Mouse (Mus musculus): ENCODE data around the gene Rhbdd1. TPM values are rescaled to one million over a fixed set of nuclear protein-coding genes. Genes with fewer than 3 reads are reported as not detected.
A peak's percentile ranks its signal among the peaks of the same experiment; 100 is the strongest.

Gene Rhbdd1
- polyA plus RNA-seq, 1 experiment from 2014 or later = 7.5 TPM

GRCm38 (mm10) chr1:82294102-82294501 is 22.1 kb upstream of the Rhbdd1 start:
- peaks cover 33% of the 10 kb centered on the region for H3K27me3 ChIP-seq (replicated peaks; ENCODE audit: control insufficient read depth, insufficient read depth, low read length)
- H3K9me3 ChIP-seq (ENCODE audit: control insufficient read depth) = no peaks in the 10 kb centered on the region
- H3K27ac ChIP-seq (ENCODE audit: low read depth, low read length) = no peak overlapping the region
- TF ChIP-seq CTCF (IDR thresholded peaks at IDR 0.05; ENCODE audit: low read depth) = peak; percentile 75
- 0 out of 2 replicates have a peak, but pooled peaks cover 2% of the 10 kb centered on the region for H3K4me1 ChIP-seq (replicated peaks; ENCODE audit: control insufficient read depth, insufficient read depth, low read length)
- 14% methylated on average over 6 of the region's 6 CpGs for WGBS
- no peak overlapping the region for H3K9ac ChIP-seq (ENCODE audit: low read depth, low read length)
- no peak overlapping the region for H3K4me3 ChIP-seq (ENCODE audit: low read depth, low read length)
- no peak overlapping the region for H3K4me2 ChIP-seq (replicated peaks; ENCODE audit: low read depth)
- no peak for ATAC-seq
- H3K36me3 ChIP-seq (ENCODE audit: control insufficient read depth, insufficient read depth) = no peaks in the 10 kb centered on the region

- ATAC-seq = no peak
- no peak overlapping the region for H3K4me2 ChIP-seq (replicated peaks; ENCODE audit: low read depth)
- 21% methylated on average over 1 of the region's 1 CpGs for WGBS
Measured at GRCm38 (mm10) chr1:82298586-82298985, 17.7 kb upstream of the Rhbdd1 start.

GRCm38 (mm10) chr1:82304483-82304882 is 11.8 kb upstream of the Rhbdd1 start:
- H3K4me2 ChIP-seq (replicated peaks; ENCODE audit: low read depth) = no peak overlapping the region
- H3K27me3 ChIP-seq (replicated peaks; ENCODE audit: control insufficient read depth, insufficient read depth, low read length) = 0 out of 2 replicates have a peak, but pooled peaks cover 1% of the 10 kb centered on the region
- ATAC-seq = no peak
- 63% methylated on average over 3 of the region's 3 CpGs for WGBS
- no peak overlapping the region for H3K9ac ChIP-seq (ENCODE audit: low read depth, low read length)
- H3K9me3 ChIP-seq (ENCODE audit: control insufficient read depth) = no peaks in the 10 kb centered on the region
- no peaks in the 10 kb centered on the region for H3K4me1 ChIP-seq (replicated peaks; ENCODE audit: control insufficient read depth, insufficient read depth, low read length)
- no peak overlapping the region for H3K27ac ChIP-seq (ENCODE audit: low read depth, low read length)
- no peaks in the 10 kb centered on the region for H3K36me3 ChIP-seq (ENCODE audit: control insufficient read depth, insufficient read depth)
- TF ChIP-seq CTCF (IDR thresholded peaks at IDR 0.05; ENCODE audit: low read depth) = no peak
- H3K4me3 ChIP-seq (ENCODE audit: low read depth, low read length) = no peak overlapping the region

More at GRCm38 (mm10) chr1:82298586-82298985, 17.7 kb upstream of the Rhbdd1 start:
- no peaks in the 10 kb centered on the region for H3K4me1 ChIP-seq (replicated peaks; ENCODE audit: control insufficient read depth, insufficient read depth, low read length)
- H3K9me3 ChIP-seq (ENCODE audit: control insufficient read depth) = no peaks in the 10 kb centered on the region
- TF ChIP-seq CTCF (IDR thresholded peaks at IDR 0.05; ENCODE audit: low read depth) = no peak
- no peaks in the 10 kb centered on the region for H3K36me3 ChIP-seq (ENCODE audit: control insufficient read depth, insufficient read depth)
- H3K27ac ChIP-seq (ENCODE audit: low read depth, low read length) = no peak overlapping the region
- H3K9ac ChIP-seq (ENCODE audit: low read depth, low read length) = no peak overlapping the region
- H3K27me3 ChIP-seq (replicated peaks; ENCODE audit: control insufficient read depth, insufficient read depth, low read length) = no peaks in the 10 kb centered on the region
- H3K4me3 ChIP-seq (ENCODE audit: low read depth, low read length) = no peak overlapping the region

GRCm38 (mm10) chr1:82316746-82317126 is 484 bp downstream of the Rhbdd1 start:
- H3K27me3 ChIP-seq (replicated peaks; ENCODE audit: control insufficient read depth, insufficient read depth, low read length) = peaks cover 8% of the 10 kb centered on the region; the same call in 1 of the 2 replicates
- no peak for TF ChIP-seq CTCF (IDR thresholded peaks at IDR 0.05; ENCODE audit: low read depth)
- H3K27ac ChIP-seq (ENCODE audit: low read depth, low read length) = peak overlapping the region; percentile 88
- H3K4me2 ChIP-seq (replicated peaks; ENCODE audit: low read depth) = peak overlapping the region; percentile 80
- 0% methylated on average over 26 of the region's 26 CpGs for WGBS
- no peaks in the 10 kb centered on the region for H3K4me1 ChIP-seq (replicated peaks; ENCODE audit: control insufficient read depth, insufficient read depth, low read length)
- ATAC-seq = peak; percentile 60
- peak overlapping the region; percentile 74 for H3K9ac ChIP-seq (ENCODE audit: low read depth, low read length)
- no peaks in the 10 kb centered on the region for H3K36me3 ChIP-seq (ENCODE audit: control insufficient read depth, insufficient read depth)
- peak overlapping the region; percentile 73 for H3K4me3 ChIP-seq (ENCODE audit: low read depth, low read length)
- no peaks in the 10 kb centered on the region for H3K9me3 ChIP-seq (ENCODE audit: control insufficient read depth)

DNA sequence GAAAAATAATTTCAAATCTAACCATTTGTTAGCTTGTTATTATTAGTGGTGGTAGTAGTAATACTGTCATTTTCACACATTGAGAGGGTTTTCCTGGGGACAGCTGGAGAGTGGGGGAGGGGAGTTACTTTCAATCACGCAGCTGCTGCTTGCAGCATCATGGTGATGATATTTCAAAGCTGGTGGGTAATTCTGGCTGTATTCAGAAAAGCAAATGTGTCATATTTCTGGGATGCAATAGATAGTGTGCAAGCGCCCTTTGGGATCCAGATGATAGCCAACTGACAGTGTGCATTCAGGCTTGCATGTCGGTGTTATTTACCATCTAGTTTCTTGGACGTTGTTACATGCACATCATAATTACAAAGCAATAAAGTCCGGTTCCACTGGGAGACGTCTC is 4.2 kb downstream of the Rhbdd1 start:
- H3K4me1 ChIP-seq (replicated peaks; ENCODE audit: control insufficient read depth, insufficient read depth, low read length) = no peaks in the 10 kb centered on the region
- TF ChIP-seq CTCF (IDR thresholded peaks at IDR 0.05; ENCODE audit: low read depth) = no peak
- H3K9ac ChIP-seq (ENCODE audit: low read depth, low read length) = no peak overlapping the region
- no peaks in the 10 kb centered on the region for H3K9me3 ChIP-seq (ENCODE audit: control insufficient read depth)
- WGBS = 74% methylated on average over 6 of the region's 6 CpGs
- H3K36me3 ChIP-seq (ENCODE audit: control insufficient read depth, insufficient read depth) = no peaks in the 10 kb centered on the region
- H3K4me3 ChIP-seq (ENCODE audit: low read depth, low read length) = no peak overlapping the region
- no peak for ATAC-seq
- no peak overlapping the region for H3K27ac ChIP-seq (ENCODE audit: low read depth, low read length)
- H3K27me3 ChIP-seq (replicated peaks; ENCODE audit: control insufficient read depth, insufficient read depth, low read length) = no peaks in the 10 kb centered on the region
- H3K4me2 ChIP-seq (replicated peaks; ENCODE audit: low read depth) = no peak overlapping the region

- H3K4me2 ChIP-seq (replicated peaks; ENCODE audit: low read depth) = no peak overlapping the region
- H3K27me3 ChIP-seq (replicated peaks; ENCODE audit: control insufficient read depth, insufficient read depth, low read length) = no peaks in the 10 kb centered on the region
- no peak overlapping the region for H3K4me3 ChIP-seq (ENCODE audit: low read depth, low read length)
- no peaks in the 10 kb centered on the region for H3K36me3 ChIP-seq (ENCODE audit: control insufficient read depth, insufficient read depth)
- TF ChIP-seq CTCF (IDR thresholded peaks at IDR 0.05; ENCODE audit: low read depth) = no peak
- no peak overlapping the region for H3K9ac ChIP-seq (ENCODE audit: low read depth, low read length)
- no peak for ATAC-seq
- 88% methylated on average over 10 of the region's 10 CpGs for WGBS
- no peak overlapping the region for H3K27ac ChIP-seq (ENCODE audit: low read depth, low read length)
- H3K9me3 ChIP-seq (ENCODE audit: control insufficient read depth) = no peaks in the 10 kb centered on the region
- no peaks in the 10 kb centered on the region for H3K4me1 ChIP-seq (replicated peaks; ENCODE audit: control insufficient read depth, insufficient read depth, low read length)
Measured at GRCm38 (mm10) chr1:82320864-82321263, 4.6 kb downstream of the Rhbdd1 start.

- Histone ChIP-seq H3K4me3 (ENCODE audit: low read depth, low read length) (no peak overlapping the region), H3K4me1 (replicated peaks; ENCODE audit: control insufficient read depth, insufficient read depth, low read length) (no peaks in the 10 kb centered on the region), H3K27me3 (replicated peaks; ENCODE audit: control insufficient read depth, insufficient read depth, low read length) (no peaks in the 10 kb centered on the region), H3K9ac (ENCODE audit: low read depth, low read length) (no peak overlapping the region), H3K27ac (ENCODE audit: low read depth, low read length) (no peak overlapping the region), H3K9me3 (ENCODE audit: control insufficient read depth) (no peaks in the 10 kb centered on the region), H3K4me2 (replicated peaks; ENCODE audit: low read depth) (no peak overlapping the region), H3K36me3 (ENCODE audit: control insufficient read depth, insufficient read depth) (no peaks in the 10 kb centered on the region)
- ATAC-seq = no peak
- TF ChIP-seq CTCF (IDR thresholded peaks at IDR 0.05; ENCODE audit: low read depth) = no peak
- 83% methylated on average over 1 of the region's 1 CpGs for WGBS
Measured at GRCm38 (mm10) chr1:82321441-82321840, 5.2 kb downstream of the Rhbdd1 start.

Measured in intestine, postnatal 0 days (tissue).